Mouse (Mus musculus): ENCODE results near the gene Traf1. TPM values are rescaled to one million over a fixed set of nuclear protein-coding genes. Genes with fewer than 3 reads are reported as not detected.

Gene Traf1
- polyA plus RNA-seq, 1 experiment from 2014 or later, result 3.7 TPM

GRCm38 (mm10) chr2:34896821-34897460, 64.6 kb downstream of the Traf1 start:
- Histone ChIP-seq H3K36me3 (ENCODE audit: control insufficient read depth, insufficient read depth, low read length) (no peaks in the 10 kb centered on the region), H3K4me3 (ENCODE audit: low read depth, low read length) (no peak overlapping the region), H3K27ac (ENCODE audit: low read length) (no peak overlapping the region), H3K9ac (replicated peaks; ENCODE audit: low read depth, low read length) (no peak overlapping the region), H3K4me2 (replicated peaks; ENCODE audit: low read depth, low read length) (no peak overlapping the region), H3K4me1 (ENCODE audit: control insufficient read depth, insufficient read depth, low read length) (no peaks in the 10 kb centered on the region), H3K27me3 (ENCODE audit: control insufficient read depth, insufficient read depth, low read length) (no peaks in the 10 kb centered on the region), H3K9me3 (ENCODE audit: control insufficient read depth, low read depth, low read length) (no peaks in the 10 kb centered on the region)
- WGBS, result 85% methylated on average over 17 of the region's 17 CpGs
- no peak for ATAC-seq (ENCODE audit: insufficient number of reproducible peaks, insufficient read depth, low FRiP score, low read depth)

- 71% methylated on average over 19 of the region's 19 CpGs for WGBS
- H3K4me3 ChIP-seq (ENCODE audit: low read depth, low read length), result no peak overlapping the region
- H3K4me2 ChIP-seq (replicated peaks; ENCODE audit: low read depth, low read length), result no peak overlapping the region
- no peak overlapping the region for H3K9ac ChIP-seq (replicated peaks; ENCODE audit: low read depth, low read length)
- H3K4me1 ChIP-seq (ENCODE audit: control insufficient read depth, insufficient read depth, low read length), result no peaks in the 10 kb centered on the region
- H3K36me3 ChIP-seq (ENCODE audit: control insufficient read depth, insufficient read depth, low read length), result no peaks in the 10 kb centered on the region
- no peaks in the 10 kb centered on the region for H3K27me3 ChIP-seq (ENCODE audit: control insufficient read depth, insufficient read depth, low read length)
- no peak for ATAC-seq (ENCODE audit: insufficient number of reproducible peaks, insufficient read depth, low FRiP score, low read depth)
- H3K27ac ChIP-seq (ENCODE audit: low read length), result no peak overlapping the region
- no peaks in the 10 kb centered on the region for H3K9me3 ChIP-seq (ENCODE audit: control insufficient read depth, low read depth, low read length)
Observed at GRCm38 (mm10) chr2:34895503-34896113, 66.0 kb downstream of the Traf1 start.

- H3K36me3 ChIP-seq (ENCODE audit: control insufficient read depth, insufficient read depth, low read length), result no peaks in the 10 kb centered on the region
- ATAC-seq (ENCODE audit: insufficient number of reproducible peaks, insufficient read depth, low FRiP score, low read depth), result no peak
- no peaks in the 10 kb centered on the region for H3K4me1 ChIP-seq (ENCODE audit: control insufficient read depth, insufficient read depth, low read length)
- H3K4me3 ChIP-seq (ENCODE audit: low read depth, low read length), result no peak overlapping the region
- no peak overlapping the region for H3K4me2 ChIP-seq (replicated peaks; ENCODE audit: low read depth, low read length)
- H3K27ac ChIP-seq (ENCODE audit: low read length), result no peak overlapping the region
- no peaks in the 10 kb centered on the region for H3K9me3 ChIP-seq (ENCODE audit: control insufficient read depth, low read depth, low read length)
- H3K27me3 ChIP-seq (ENCODE audit: control insufficient read depth, insufficient read depth, low read length), result no peaks in the 10 kb centered on the region
- WGBS, result 72% methylated on average over 5 of the region's 5 CpGs
- no peak overlapping the region for H3K9ac ChIP-seq (replicated peaks; ENCODE audit: low read depth, low read length)
Observed at GRCm38 (mm10) chr2:34893950-34894349, 67.6 kb downstream of the Traf1 start.

Other genes starting within 250 kb of the Traf1 start
- gene Gapvd1, start 206.5 kb downstream of the Traf1 start, polyA plus RNA-seq (2014; fragmentation: Nextera tagmentation; extraction: Ambion mirVana), result 93.0 and 95.2 TPM in 2 replicates
- gene Hspa5, start 189.8 kb downstream of the Traf1 start, polyA plus RNA-seq (2014; fragmentation: Nextera tagmentation; extraction: Ambion mirVana), result 622 and 812 TPM in 2 replicates
- gene Rabepk, start 161.9 kb downstream of the Traf1 start, polyA plus RNA-seq (2014; fragmentation: Nextera tagmentation; extraction: Ambion mirVana), result 43.1 and 43.7 TPM in 2 replicates
- 69.8 and 75.7 TPM in 2 replicates for gene Fbxw2, start 135.5 kb downstream of the Traf1 start, polyA plus RNA-seq (2014; fragmentation: Nextera tagmentation; extraction: Ambion mirVana)
- gene Gm34653, start 128.8 kb downstream of the Traf1 start, polyA plus RNA-seq (2014; fragmentation: Nextera tagmentation; extraction: Ambion mirVana), result not detected in 2 replicates
- 0.56 and 0.59 TPM in 2 replicates for gene Cutal, start 87.4 kb downstream of the Traf1 start, polyA plus RNA-seq (2014; fragmentation: Nextera tagmentation; extraction: Ambion mirVana)
- 95.0 and 99.2 TPM in 2 replicates for gene Psmd5, start 86.8 kb downstream of the Traf1 start, polyA plus RNA-seq (2014; fragmentation: Nextera tagmentation; extraction: Ambion mirVana)
- gene Phf19, start 47.7 kb downstream of the Traf1 start, polyA plus RNA-seq (2014; fragmentation: Nextera tagmentation; extraction: Ambion mirVana), result 8.2 and 11.9 TPM in 2 replicates
- gene Hc, start 99.7 kb upstream of the Traf1 start, polyA plus RNA-seq (2014; fragmentation: Nextera tagmentation; extraction: Ambion mirVana), result not detected in 2 replicates
- 0.29 and 0.36 TPM in 2 replicates for gene AI182371, start 139.8 kb upstream of the Traf1 start, polyA plus RNA-seq (2014; fragmentation: Nextera tagmentation; extraction: Ambion mirVana)
- 31.0 and 34.6 TPM in 2 replicates for gene Cntrl, start 147.7 kb upstream of the Traf1 start, polyA plus RNA-seq (2014; fragmentation: Nextera tagmentation; extraction: Ambion mirVana)
- 314 and 322 TPM in 2 replicates for gene Rab14, start 239.3 kb upstream of the Traf1 start, polyA plus RNA-seq (2014; fragmentation: Nextera tagmentation; extraction: Ambion mirVana)

Data from stomach, embryonic 14.5 days (tissue).